Mouse (Mus musculus) kidney, postnatal 4 days (tissue): ENCODE data around the gene Pex11a.

Source experiments
- DNase-seq, 2 experiments: peaks; one replicate each; pipeline ENCODE4 v3.0.0; 2021; ENCODE audit warnings: mixed read lengths in 2 of 2

Pex11a gene

DNA sequence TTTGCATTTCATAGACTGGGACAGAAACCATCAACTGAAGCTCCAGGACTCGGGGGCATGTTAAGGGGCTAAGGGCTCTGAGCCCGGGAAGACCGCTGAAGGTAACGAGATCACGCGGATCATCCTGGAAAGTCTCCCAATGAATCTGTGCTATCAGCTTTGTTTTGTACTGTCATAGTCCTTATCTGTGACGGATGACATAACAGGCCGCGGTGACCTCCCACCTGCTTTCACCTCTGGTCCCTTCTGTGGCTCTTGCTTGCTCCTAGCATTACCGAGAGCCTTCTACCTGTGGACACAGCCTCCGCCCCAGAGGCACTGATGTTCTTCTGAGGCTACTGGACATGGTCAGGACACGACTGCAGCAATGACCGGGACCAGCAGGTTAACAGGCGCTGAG, 6.4 kb downstream of the Pex11a start:
- no peak for DNase-seq

DNA sequence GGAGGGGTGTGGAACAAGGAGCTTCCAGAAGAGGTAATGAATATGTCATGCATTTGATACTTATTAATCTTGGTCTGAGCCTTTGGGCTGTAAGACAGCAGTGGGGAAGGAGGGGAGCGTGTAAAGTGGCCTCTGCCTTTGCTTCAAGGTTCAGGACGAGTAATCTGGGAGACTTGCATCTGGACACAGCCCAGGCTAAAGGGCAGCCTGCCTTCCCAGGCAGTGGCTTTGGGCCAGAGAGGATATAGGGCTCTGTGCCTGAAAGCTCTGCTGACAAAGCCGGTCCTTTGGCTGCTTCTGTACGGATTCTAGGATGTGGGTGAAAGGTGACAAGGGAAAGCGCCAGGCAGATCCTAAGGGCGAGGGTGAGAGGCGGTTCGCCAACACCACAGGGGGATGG, 8.4 kb downstream of the Pex11a start:
- peak; percentile 59 to 75 for DNase-seq

DNA sequence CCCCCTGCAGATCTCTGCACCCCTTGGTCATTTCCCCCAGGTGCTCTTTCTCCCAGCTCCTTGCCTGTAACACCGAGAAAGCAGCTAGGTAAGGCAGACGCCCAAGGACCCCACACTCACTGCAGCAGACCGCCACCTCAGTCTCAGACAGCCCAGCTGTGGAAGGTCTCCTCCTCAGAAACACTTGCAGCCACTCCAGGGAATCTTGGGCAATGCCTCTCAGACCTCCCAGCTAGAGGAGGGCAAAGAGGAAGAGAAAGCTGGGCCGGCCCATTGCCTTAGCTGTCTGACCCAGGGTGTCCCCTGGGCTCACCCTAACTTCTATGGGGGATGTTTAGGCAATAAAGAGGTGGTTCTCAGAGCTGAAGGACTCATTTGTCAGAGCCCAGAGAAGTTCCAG, 10.3 kb downstream of the Pex11a start, which contains the start of gene Plin1:
Gene Plin1 (minus strand): TSS at position 282 of the 400 bp plus-strand sequence.
- DNase-seq, result no peak

DNA sequence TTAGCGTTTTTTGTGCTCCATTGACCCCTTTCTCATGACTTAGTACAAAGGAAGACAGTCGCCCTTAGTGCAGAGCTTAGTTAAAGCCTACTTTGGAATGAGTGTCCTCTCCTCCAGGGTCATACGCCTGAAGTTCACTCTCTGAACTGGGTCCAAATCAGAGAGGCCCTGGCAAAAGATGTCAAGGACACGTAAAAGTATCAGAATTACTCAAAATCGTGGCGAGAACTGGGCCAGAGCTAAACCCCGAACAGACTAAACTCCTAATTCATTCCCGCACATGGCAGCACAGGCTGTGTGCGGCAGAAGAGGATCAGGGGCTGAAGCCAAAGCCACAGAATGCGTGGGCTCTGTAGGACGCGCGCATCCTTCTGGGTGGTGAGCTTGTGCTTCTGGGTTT, 11.5 kb downstream of the Pex11a start:
- no peak for DNase-seq

DNA sequence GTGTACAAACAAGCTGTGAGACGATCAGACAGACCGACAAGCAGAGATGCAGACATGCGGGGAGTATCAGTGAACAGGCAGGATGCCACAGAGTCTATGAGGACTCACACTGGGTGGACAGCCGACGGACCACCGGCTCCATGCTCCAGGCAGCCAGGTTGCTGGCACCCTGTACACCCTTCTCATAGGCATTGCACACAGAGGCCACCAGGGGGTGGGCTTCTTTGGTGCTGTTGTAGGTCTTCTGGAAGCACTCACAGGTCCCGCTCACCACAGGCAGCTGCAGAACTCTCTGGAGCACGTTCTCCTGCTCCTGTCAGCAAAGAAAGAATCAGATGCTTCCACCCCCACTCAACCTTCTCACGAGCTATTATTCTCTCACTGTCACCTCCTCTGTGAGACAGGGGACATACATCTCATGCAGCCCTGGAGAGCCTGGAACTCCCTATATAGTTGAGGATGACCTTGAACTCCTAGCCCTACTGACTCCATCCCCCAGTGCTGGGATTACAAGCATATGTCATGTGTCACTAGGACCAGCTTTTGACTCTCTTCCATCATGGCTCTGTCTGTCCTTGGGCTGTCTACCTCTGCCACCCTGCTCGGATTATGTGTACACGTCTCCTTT, 13.1 kb downstream of the Pex11a start:
- peak; percentile 40 to 51 for DNase-seq

DNA sequence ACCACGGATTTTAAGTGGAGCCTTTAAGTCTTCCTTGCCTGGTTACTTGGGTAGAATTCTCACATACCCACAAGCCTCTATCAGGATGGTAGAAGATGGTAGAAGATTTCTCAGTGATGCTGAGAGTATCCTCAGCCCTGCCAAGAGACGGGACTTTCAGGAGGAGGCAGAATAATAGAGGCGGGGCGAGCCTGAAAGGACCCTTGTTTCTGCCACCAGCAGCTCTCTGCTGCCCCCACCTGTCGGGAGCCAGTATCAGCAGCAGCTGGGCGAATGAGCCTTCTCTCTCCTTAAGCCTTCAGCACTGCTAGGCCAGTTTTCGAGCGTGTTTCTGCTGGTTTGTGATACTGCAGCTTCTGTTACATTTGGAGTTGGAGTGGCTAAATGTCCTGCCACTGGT, 13.8 kb downstream of the Pex11a start:
- DNase-seq, result peak; percentile 84 to 86

DNA sequence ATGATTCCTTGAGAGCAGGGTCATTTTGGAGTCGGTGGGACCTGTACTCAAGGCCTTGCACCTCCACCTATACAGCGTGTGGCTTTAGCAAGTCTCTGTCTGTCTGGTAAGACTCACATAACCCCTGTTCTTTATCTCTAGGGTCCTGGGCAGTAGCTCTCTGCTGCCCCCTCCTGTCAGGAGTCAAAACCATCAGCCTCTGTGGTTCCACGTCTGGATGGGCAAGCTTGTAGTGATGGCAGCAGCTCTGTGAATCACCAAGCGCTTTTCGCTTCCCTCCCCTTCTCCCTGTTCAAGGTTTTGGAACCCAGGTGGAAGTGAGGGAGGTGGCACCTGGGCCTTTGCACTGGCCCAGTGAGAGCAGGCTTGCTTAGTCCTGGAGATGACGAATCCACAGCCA, 14.7 kb downstream of the Pex11a start:
- peak; percentile 78 to 81 for DNase-seq

DNA sequence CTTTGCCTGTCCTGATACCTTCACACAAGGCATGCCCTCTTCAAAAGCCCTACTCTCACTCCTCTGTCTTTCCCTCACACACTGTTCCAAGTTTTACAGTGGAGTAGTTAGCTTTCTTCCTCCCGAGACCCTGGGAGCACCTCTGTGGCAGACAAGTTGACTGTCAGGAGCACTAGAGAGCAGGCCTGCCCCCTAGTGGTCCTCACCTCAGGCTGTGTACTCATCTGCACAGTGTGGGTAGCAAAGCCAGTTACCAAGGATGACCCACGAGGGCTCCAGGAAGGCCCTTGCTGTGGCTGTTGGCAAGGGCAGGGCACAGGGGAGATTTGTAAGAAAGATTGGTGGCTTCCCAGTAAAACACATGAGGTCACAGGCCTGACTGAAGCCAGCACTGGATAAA, 15.8 kb downstream of the Pex11a start:
- DNase-seq, result peak; percentile 80 to 86

DNA sequence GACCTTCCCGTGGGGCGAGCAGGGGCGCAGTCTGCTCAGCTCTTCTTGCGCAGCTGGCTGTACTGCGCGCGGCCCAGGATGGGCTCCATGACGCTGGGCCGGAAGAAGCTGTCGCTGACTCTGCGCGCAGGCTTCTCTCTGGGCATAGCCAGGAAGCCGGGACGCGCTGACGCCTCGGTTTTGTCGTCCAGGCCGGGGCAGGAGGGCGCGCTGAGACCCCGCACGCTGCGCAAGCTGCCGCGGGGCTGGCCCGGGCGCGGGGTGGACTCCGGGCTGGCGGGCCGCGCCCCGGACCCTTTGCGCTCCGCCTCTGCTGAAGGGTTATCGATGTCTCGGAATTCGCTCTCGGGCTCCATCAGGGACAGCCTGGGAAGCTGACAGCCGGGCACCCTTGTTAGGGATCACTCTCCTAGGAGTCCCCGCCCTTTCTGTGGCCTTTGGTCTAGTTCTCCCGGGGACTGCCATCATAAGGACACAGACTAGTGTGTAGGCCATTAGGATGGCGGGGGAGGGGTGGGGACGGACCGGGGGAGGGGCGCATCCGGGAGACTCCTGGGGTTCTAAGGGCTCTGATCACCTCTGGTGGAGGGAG, 21.4 kb downstream of the Pex11a start:
- DNase-seq, result peak; percentile 75 to 84

DNA sequence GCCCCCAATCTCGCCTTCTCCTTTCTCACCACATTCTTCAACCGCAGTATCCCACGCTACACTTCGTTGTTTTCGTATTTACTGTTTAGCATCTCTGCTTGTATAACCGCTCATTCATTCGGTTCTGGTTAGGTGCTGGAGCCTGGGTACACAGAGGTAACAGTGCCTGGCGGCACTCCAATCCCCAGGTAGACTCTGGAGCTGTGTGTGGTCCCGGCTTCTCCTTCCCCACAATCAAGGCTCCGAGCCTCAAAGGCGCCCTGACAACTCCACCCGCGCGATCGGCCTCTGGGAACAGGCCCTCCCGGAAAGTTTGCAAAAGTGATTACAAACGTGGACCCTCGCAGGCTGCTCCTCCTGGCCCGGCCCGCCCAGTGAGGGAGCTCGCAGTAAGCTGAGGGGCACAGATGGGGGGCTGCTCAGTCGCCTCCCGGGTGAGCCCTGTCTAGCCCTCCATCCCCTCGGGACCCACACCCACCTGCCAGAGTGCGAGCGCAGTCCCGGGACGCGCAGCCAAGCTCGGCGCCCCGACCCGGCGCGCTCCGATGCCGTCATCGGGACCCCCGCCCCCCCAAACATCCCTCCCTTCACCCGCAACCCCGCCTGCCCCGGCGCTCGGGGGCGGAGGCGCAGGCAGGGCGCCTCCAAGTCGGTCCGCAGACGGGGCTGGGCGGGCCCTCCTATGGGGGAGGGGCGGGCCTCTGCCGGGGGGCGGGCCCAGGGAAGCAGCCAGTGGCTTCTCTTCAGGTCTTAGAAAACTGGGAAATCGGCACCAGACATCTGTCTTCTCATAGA, 27.5 kb downstream of the Pex11a start, which contains the start of gene Kif7:
Gene Kif7 (minus strand): TSS at position 534 of the 795 bp plus-strand sequence.
- DNase-seq, result peak; percentile 90 to 94

DNA sequence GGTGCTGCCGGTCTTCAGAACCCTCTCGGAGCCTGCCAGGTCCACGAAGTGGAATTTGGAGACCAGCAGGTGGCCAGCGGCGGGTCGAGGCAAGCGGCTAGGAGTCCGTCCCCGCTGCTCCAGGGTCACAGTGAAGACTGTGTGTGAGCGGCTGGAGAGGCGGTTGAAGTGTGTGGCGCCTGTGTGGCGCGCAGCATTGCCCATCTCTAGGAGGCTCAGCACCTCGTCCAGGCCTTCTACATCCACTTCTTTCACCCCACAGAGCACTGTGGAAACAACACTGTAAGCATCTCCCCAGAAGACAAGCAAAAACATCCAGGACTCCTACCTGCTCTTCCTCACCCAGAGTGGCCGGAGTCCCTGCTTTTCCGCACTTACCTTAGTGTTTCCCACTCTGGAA, 32.1 kb downstream of the Pex11a start:
- DNase-seq, result peak in 1 of 2 experiments; percentile 40

DNA sequence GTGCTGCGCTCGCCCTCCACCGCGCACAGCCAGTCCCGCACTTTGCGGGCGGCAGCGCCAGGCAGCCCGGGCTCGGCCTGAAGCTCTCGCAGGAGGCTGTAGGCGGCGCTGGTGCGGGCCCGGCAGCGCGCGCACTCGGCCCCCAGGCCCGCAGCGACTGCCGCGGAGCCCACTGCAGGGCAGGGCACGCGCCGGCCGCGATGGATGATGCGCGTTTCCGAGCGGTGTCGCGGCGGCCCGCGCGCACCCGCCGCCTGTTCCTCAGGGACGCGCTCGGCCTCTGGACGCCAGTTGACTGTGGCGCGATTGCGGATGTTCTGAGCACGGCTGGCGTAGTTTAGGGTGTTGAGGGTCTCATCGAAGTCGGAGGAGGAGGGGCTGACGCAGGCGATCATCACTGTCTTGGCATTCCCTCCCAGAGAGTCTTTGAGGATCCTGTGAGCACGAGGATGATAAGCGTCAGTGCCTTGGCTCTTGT, 32.8 kb downstream of the Pex11a start:
- peak; percentile 67 to 80 for DNase-seq

DNA sequence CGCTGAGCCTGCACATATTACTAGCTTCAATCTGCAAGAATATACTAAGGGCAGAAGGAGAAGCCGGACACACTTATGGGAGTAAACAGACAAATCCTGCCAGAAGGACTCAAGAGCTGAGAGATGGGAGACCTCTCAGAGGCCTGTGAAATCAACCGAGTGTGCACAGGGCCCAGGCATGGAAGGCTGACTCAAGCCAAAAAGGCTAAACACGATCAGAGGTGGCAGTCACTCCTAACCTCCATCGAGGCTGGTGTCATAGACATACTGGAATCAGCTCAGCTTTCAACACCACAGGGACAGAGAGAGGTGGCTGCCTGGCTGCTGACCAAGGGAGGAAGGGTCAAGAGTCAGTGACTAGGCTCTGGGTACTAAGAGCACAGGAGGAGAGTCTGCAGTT, 37.7 kb downstream of the Pex11a start:
- DNase-seq, result no peak

DNA sequence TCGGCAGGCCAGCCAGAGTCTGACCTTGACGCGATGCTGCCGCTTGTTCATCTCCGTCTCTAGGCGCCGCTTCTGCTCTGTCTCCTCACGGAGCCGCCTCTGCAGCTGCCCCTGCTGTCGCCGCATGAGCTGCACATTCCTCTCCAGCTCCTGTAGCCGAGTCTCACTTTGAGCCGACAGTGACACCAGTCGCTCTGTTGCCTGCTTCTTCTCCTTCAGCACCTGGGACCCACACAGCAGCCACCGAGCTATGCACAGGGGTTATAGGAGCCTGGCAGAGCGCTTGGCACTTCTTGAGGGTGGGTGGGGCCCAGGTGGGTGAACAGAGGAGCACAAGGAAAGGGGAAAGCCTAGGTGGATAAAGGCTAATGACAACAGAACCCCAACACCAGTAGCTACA, 40.2 kb downstream of the Pex11a start:
- no peak for DNase-seq

DNA sequence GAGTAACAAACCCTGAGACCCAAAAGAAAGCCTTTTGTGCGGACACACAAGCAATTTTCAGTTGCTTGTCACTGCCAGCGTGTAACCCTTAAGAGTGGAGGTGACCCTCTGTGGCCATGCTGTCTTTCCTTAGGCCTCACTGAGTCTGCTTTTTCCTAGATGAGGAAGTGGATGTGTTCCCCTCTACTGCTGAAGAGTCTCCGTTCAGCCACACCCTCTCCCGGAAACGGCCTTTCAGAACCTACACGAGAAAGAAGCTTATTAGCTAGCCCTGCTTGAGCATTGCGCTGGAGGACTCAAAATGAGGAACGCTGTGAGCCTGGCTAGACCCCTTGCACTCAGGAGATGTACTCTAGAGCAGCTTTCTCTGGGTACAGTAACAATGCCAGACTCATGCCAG, 46.4 kb downstream of the Pex11a start:
- DNase-seq, result no peak
